Mouse (Mus musculus): ENCODE measurements around the gene Ccdc88c. TPM values are rescaled to one million over a fixed set of nuclear protein-coding genes. Genes with fewer than 3 reads are reported as not detected.

The Ccdc88c gene
- total RNA-seq, 2 experiments from 2014 or later = 9.3 to 12.4 TPM

GRCm38 (mm10) chr12:100997830-100998563 is 30.9 kb downstream of the Ccdc88c start:
- no peak for DNase-seq (ENCODE audit: low spot score in 2 of 2)

- no peak for DNase-seq (ENCODE audit: low spot score in 2 of 2)
Measured at GRCm38 (mm10) chr12:100996378-100996898, 32.4 kb downstream of the Ccdc88c start.

- no peak for DNase-seq (ENCODE audit: low spot score in 2 of 2)
Measured at GRCm38 (mm10) chr12:100995607-100996377, 33.1 kb downstream of the Ccdc88c start.

- DNase-seq (ENCODE audit: low spot score in 2 of 2) = no peak
Measured at GRCm38 (mm10) chr12:100994140-100995015, 34.5 kb downstream of the Ccdc88c start.

- DNase-seq (ENCODE audit: low spot score in 2 of 2) = no peak
Measured at GRCm38 (mm10) chr12:100993146-100993545, 35.7 kb downstream of the Ccdc88c start.

- DNase-seq (ENCODE audit: low spot score in 2 of 2) = no peak
Measured at GRCm38 (mm10) chr12:100992505-100992904, 36.4 kb downstream of the Ccdc88c start.

GRCm38 (mm10) chr12:100991119-100991518 is 37.7 kb downstream of the Ccdc88c start:
- DNase-seq (ENCODE audit: low spot score in 2 of 2) = no peak

GRCm38 (mm10) chr12:100990291-100990690 is 38.6 kb downstream of the Ccdc88c start:
- DNase-seq (ENCODE audit: low spot score in 2 of 2) = no peak

- DNase-seq (ENCODE audit: low spot score in 2 of 2) = no peak
Measured at GRCm38 (mm10) chr12:100989780-100990288, 39.0 kb downstream of the Ccdc88c start.

GRCm38 (mm10) chr12:100988324-100989130 is 40.3 kb downstream of the Ccdc88c start:
- no peak for DNase-seq (ENCODE audit: low spot score in 2 of 2)

- no peak for DNase-seq (ENCODE audit: low spot score in 2 of 2)
Measured at GRCm38 (mm10) chr12:100986423-100986822, 42.4 kb downstream of the Ccdc88c start.

GRCm38 (mm10) chr12:100985793-100986157 is 43.1 kb downstream of the Ccdc88c start:
- no peak for DNase-seq (ENCODE audit: low spot score in 2 of 2)

- DNase-seq (ENCODE audit: low spot score in 2 of 2) = no peak
Measured at GRCm38 (mm10) chr12:100985050-100985792, 43.6 kb downstream of the Ccdc88c start.

- no peak for DNase-seq (ENCODE audit: low spot score in 2 of 2)
Measured at GRCm38 (mm10) chr12:100983565-100983964, 45.3 kb downstream of the Ccdc88c start.

GRCm38 (mm10) chr12:100982217-100982616 is 46.6 kb downstream of the Ccdc88c start:
- DNase-seq (ENCODE audit: low spot score in 2 of 2) = no peak

GRCm38 (mm10) chr12:100980551-100981008 is 48.3 kb downstream of the Ccdc88c start:
- DNase-seq (ENCODE audit: low spot score in 2 of 2) = no peak

- DNase-seq (ENCODE audit: low spot score in 2 of 2) = no peak
Measured at GRCm38 (mm10) chr12:100979616-100980015, 49.2 kb downstream of the Ccdc88c start.

- no peak for DNase-seq (ENCODE audit: low spot score in 2 of 2)
Measured at GRCm38 (mm10) chr12:100977958-100978725, 50.7 kb downstream of the Ccdc88c start.

- no peak for DNase-seq (ENCODE audit: low spot score in 2 of 2)
Measured at GRCm38 (mm10) chr12:100977551-100977950, 51.3 kb downstream of the Ccdc88c start.

All from adrenal gland, postnatal 4 days (tissue).